Mouse (Mus musculus): ENCODE measurements around the gene Dhx37.

The Dhx37 gene

GRCm38 (mm10) chr5:125433793-125434337 is at the start of gene Dhx37:
Gene Dhx37 (minus strand): TSS chr5:125434121.
- DNase-seq (ENCODE audit: low read depth in 1 of 2, low spot score in 2 of 2): peak; percentile 85 to 88

- no peak for DNase-seq (ENCODE audit: low read depth in 1 of 2, low spot score in 2 of 2)
These were observed 48.6 kb upstream of the Dhx37 start for GRCm38 (mm10) chr5:125482474-125482873.

- DNase-seq (ENCODE audit: low read depth in 1 of 2, low spot score in 2 of 2): no peak
These were observed 46.7 kb upstream of the Dhx37 start for GRCm38 (mm10) chr5:125480434-125481231.

- DNase-seq (ENCODE audit: low read depth in 1 of 2, low spot score in 2 of 2): no peak
These were observed 45.5 kb upstream of the Dhx37 start for GRCm38 (mm10) chr5:125479376-125479775.

DNA sequence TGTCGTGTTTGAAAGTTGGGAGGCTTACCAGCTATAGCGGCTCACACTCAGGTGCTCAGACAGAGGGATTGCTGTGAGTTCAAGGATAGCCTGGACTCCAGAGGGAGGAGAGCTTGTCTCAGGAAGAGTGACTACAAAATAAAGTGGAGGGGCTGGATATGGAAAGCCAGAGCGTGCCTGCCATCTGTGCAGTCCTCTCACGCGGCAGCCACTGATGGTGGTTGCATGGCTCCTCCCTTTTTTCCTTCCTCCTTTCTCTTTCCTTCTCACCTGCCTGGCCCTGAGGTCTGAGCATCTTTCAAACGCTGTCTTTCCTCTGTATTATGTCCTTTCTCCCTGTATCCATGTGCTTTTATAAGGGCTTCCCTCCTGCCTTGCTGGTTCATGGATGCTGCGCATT is 44.1 kb upstream of the Dhx37 start:
- no peak for DNase-seq (ENCODE audit: low read depth in 1 of 2, low spot score in 2 of 2)

GRCm38 (mm10) chr5:125477533-125477932 is 43.6 kb upstream of the Dhx37 start:
- DNase-seq (ENCODE audit: low read depth in 1 of 2, low spot score in 2 of 2): no peak

DNA sequence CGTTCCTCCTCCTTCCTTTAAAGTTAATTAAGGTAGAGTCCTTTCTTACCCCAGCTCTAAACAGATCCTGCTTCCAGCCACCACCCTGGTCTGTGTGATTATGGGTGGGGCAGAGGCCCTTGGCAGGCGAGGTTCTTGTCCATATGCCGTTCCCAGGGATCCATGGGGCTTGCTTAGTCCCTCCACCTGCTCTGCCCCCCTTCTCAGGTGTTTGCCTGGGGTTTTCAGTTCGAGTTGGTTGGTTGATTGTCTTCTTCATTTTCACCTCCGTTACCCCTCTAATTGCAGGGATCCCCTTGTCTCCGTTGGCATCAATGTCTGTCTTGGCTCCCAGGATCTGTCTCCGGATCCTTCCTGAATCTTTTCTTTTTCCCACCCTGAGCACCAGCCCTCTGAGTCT is 42.9 kb upstream of the Dhx37 start:
- DNase-seq (ENCODE audit: low read depth in 1 of 2, low spot score in 2 of 2): no peak

DNA sequence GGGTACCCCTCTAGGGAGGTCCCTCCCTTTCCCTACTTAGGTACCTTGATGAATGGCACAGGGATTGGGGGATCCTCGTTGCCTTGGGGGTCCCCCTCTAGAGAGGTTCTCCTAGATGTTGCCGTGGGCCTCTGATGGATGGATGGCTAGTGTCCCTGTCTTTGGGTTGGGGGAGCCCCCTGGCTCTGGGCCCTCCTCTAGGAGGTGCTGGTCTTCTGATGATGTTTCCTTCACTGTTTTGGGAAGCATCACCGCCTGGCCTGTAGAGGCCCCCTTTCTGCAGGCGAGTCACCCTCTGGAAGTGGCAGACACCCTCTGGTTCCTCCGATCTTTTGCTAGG is 42.3 kb upstream of the Dhx37 start:
- no peak for DNase-seq (ENCODE audit: low read depth in 1 of 2, low spot score in 2 of 2)

DNA sequence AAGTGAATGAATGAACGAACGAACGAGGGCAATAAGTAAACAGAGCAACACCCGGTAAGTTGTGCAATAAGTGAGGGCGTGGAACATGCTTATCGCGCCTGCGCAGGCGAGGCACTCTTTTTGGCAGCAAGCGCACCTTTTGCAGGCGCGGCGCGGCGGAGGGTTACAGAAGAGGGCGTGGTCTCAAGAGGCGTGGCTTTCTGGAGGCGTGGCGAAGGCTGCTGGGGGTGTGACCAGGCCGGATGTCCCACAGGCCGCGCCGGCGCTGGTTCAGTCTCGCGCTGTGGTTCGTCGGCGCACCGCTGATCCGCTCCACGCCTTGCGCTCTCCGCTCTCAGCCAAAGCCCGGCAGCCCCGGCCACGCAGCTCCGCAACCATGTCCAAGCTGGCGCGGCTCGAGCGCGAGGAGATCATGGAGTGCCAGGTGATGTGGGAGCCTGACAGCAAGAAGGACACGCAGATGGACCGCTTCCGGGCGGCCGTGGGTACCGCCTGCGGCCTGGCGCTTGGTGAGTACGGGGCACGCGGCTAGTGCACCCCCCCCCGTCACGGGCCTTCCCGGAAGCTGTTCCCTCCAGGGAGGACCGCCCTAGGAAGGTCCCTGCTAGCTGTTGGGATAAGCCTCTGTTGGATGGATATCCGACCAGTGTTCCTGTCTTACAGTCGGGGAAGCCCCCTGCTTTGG is 41.8 kb upstream of the Dhx37 start, which contains the start of gene Aacs:
Gene Aacs (plus strand): TSS at position 214 of the 685 bp plus-strand sequence.
- DNase-seq (ENCODE audit: low read depth in 1 of 2, low spot score in 2 of 2): peak; percentile 74 to 88

DNA sequence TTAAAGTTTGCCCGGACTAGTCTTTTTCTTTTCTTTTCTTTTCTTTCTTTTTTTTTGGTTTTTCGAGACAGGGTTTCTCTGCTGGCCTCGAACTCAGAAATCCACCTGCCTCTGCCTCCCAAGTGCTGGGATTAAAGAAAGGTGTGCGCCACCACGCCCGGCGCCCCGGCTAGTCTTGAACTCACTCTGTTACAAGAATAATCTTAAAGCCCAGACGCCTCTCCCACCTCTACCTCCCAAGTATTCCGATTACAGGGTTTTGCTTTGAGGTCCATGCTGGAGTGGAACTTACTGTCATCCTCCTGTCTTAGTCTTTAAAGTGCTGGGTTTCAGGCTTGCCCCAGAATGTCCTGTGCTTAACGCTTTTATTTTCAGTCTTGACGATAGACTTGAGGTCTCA is 41.1 kb upstream of the Dhx37 start:
- no peak for DNase-seq (ENCODE audit: low read depth in 1 of 2, low spot score in 2 of 2)

DNA sequence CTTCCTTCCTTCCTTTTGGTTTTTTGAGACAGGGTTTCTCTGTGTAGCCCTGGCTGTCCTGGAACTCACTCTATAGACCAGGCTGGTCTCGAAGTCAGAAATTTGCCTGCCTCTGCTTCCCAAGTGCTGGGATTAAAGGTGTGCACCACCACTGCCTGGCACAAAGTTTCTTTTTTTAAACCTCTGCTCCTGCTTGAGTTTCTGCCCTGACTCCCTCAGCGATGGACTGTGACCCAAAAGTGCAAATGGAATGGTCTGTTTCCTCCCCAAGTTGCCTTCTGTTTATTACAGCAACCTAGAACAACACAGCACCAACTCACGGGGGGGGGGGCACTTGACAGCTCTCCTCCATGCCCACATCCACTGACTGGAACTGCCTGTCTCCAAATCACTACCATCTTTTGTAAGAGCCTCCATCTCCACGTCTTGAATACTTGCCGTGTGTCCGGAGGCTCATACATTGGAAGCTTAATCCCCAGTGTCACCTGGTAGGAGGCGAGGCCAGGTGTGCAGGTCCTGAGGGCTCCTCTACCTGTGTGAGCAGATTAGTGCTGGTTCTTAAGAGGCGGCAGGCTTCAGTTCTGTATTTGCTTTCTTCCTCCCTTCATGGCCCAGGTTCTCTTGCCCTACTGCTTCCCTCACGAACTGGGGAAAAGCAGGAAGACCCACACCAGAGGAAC is 39.0 kb upstream of the Dhx37 start:
- DNase-seq (ENCODE audit: low read depth in 1 of 2, low spot score in 2 of 2): no peak

DNA sequence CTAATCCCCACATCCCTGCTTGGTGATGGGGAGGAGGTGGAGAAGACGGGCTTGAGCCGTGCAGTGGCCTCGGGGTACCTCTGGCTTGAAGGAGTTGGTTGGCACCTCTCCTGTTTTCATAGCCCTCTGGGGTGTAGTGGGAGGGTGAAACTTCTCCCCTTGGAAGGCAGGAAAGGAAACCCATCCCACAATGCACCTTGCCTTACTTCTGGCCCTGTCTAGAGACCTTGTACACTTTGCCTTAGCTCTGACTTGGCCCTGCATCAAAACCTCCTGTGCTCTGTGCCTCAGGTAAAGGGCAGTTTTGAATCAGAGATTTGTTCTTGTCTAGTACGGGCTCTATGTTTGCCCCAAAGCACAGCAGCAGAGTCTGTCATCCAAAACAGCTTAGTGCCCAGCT is 36.8 kb upstream of the Dhx37 start:
- DNase-seq (ENCODE audit: low read depth in 1 of 2, low spot score in 2 of 2): no peak

GRCm38 (mm10) chr5:125467261-125467660 is 33.3 kb upstream of the Dhx37 start:
- no peak for DNase-seq (ENCODE audit: low read depth in 1 of 2, low spot score in 2 of 2)

- DNase-seq (ENCODE audit: low read depth in 1 of 2, low spot score in 2 of 2): no peak
These were observed 32.6 kb upstream of the Dhx37 start for GRCm38 (mm10) chr5:125466483-125466882.

DNA sequence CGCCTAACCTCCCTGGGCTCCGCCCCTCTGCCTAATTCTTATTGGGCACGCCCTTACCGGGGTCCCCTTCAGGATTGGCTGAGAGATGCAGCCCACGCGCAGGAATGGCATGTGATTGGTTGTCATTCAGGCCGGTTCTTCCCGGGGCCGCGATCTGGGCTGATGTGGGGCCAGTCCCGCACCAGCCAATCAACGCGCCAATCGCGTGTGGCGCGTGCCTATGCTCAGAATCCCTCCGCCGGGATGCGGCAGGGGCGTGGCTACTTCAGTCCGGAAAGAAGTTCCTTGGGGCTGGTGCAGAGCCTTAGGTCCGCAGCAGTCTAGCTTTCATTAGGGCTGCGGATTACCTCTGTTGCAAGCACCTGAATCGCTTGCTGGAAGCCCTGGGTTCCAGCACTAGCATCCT is 31.8 kb upstream of the Dhx37 start:
- peak; percentile 90 to 91 for DNase-seq (ENCODE audit: low read depth in 1 of 2, low spot score in 2 of 2)

GRCm38 (mm10) chr5:125465192-125465591 is 31.3 kb upstream of the Dhx37 start:
- DNase-seq (ENCODE audit: low read depth in 1 of 2, low spot score in 2 of 2): no peak

GRCm38 (mm10) chr5:125461868-125462445 is 28.0 kb upstream of the Dhx37 start:
- DNase-seq (ENCODE audit: low read depth in 1 of 2, low spot score in 2 of 2): no peak

- DNase-seq (ENCODE audit: low read depth in 1 of 2, low spot score in 2 of 2): no peak
These were observed 26.7 kb upstream of the Dhx37 start for GRCm38 (mm10) chr5:125460574-125460973.

DNA sequence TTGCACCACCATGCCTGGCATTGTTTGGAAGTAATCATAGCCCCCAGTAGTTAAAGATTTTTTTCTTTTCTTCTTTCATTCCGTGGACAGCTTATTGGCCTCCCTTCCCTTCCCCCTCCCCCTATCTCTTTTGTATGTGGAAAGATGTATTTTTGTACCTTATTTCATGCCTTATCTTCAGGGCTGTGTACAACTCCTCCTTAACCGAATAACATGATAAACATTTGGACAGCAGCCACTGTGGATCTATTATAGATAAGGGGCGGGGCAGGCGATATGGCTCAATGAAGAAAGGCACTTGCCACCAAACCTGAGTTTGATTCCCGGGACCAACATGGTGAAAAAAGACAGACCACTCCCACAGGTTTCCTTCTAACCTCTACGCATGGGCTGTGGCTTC is 23.6 kb upstream of the Dhx37 start:
- no peak for DNase-seq (ENCODE audit: low read depth in 1 of 2, low spot score in 2 of 2)

DNA sequence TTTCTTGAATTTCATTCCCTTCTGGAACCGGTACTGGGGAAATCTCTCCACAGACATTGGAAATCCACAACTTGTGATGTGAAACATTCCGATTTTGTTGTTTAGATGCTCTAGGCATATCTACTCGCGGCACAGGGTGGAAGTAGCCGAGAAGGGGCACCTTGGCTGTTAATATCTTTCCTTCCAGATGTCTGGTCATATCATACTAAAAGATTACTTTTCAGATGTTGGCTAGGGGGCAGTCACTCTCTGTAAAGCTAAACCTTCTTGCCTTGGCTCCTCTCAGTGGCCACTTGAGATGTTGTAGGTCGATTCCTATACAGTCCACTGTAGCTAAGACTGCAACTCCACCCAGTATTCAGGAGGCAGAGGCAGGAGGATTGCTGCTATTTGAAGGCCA is 22.2 kb upstream of the Dhx37 start:
- no peak for DNase-seq (ENCODE audit: low read depth in 1 of 2, low spot score in 2 of 2)

DNA sequence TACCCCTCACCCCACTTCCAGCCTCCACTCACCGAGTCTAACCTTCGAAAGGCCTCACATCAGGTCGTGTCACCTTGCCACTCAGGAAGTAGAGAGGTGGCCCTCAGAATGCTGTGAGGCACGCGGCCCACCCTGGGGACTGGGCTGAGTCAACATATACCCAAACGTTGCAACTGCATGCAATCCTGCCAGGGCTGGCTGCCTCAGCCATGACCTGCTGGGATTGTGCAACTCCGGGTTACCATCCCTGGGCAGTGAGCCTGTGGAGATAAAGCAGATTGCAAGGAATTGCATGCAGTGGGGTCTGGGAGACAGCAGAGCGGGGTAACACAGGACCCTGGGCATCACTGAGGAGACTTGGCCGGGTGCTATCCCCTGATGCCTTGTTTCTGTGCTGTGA is 18.7 kb upstream of the Dhx37 start:
- DNase-seq (ENCODE audit: low read depth in 1 of 2, low spot score in 2 of 2): no peak

All from monocyte, adult 2 months (primary cell).